Mouse (Mus musculus): ENCODE measurements around the gene Olfr1163. TPM values are rescaled to one million over a fixed set of nuclear protein-coding genes. Genes with fewer than 3 reads are reported as not detected.
"Not testable (repeated sequence)": the region's sequence is repeated elsewhere in the genome, so short reads cannot be mapped to it uniquely, and the experiment has no call there.

The Olfr1163 gene
- polyA plus RNA-seq (2012; fragmentation: generic; extraction: Trizol), result not detected

GRCm38 (mm10) chr2:88071730-88072129, at the start of gene Olfr1163:
Gene Olfr1163 (minus strand): TSS chr2:88071830.
- TF ChIP-seq TCF12 (IDR thresholded peaks at IDR 0.05; ENCODE audit: insufficient read depth, poor library complexity, severe bottlenecking) (no peak), CEBPB (IDR thresholded peaks at IDR 0.05; ENCODE audit: insufficient read depth, poor library complexity, severe bottlenecking) (no peak), E2F4 (IDR thresholded peaks at IDR 0.05; ENCODE audit: insufficient read depth) (no peak), MYOD1 (IDR thresholded peaks at IDR 0.05; ENCODE audit: control insufficient read depth in 1 of 3, insufficient read length in 2 of 3, low read depth in 2 of 3) (no peak)

GRCm38 (mm10) chr2:88093866-88094265, 22.2 kb upstream of the Olfr1163 start, which contains the start of gene Olfr1164:
Gene Olfr1164 (minus strand): TSS chr2:88093966.
- H3K36me3 ChIP-seq (ENCODE audit: control insufficient read depth, insufficient read depth), result no peaks in the 10 kb centered on the region
- H3K4me3 ChIP-seq, result no peak within 1 kb of the TSS
- no peak for TF ChIP-seq E2F4 (IDR thresholded peaks at IDR 0.05; ENCODE audit: insufficient read depth)
- no peak for TF ChIP-seq SRF (IDR thresholded peaks at IDR 0.05; ENCODE audit: control insufficient read depth, insufficient read length, low read depth)
- no peak for TF ChIP-seq POLR2A (IDR thresholded peaks at IDR 0.05; ENCODE audit: insufficient read length, low read depth)
- no peak for TF ChIP-seq MAX (IDR thresholded peaks at IDR 0.05; ENCODE audit: low read depth)
- no peak for TF ChIP-seq MYOG (IDR thresholded peaks at IDR 0.05; ENCODE audit: control insufficient read depth in 1 of 3, insufficient read depth in 1 of 3, insufficient read length in 2 of 3, low read depth in 2 of 3)
- no peak for TF ChIP-seq POLR2AphosphoS2 (IDR thresholded peaks at IDR 0.05; ENCODE audit: insufficient read length, low read depth)
- no peak for TF ChIP-seq REST (IDR thresholded peaks at IDR 0.05; ENCODE audit: insufficient read depth, insufficient read length)
- no peak for TF ChIP-seq TCF12 (IDR thresholded peaks at IDR 0.05; ENCODE audit: insufficient read depth, poor library complexity, severe bottlenecking)
- no peak for TF ChIP-seq MYOD1 (IDR thresholded peaks at IDR 0.05; ENCODE audit: control insufficient read depth in 1 of 3, insufficient read length in 2 of 3, low read depth in 2 of 3)
- no peak for TF ChIP-seq CEBPB (IDR thresholded peaks at IDR 0.05; ENCODE audit: insufficient read depth, poor library complexity, severe bottlenecking)
- no peak for TF ChIP-seq TCF3 (IDR thresholded peaks at IDR 0.05; ENCODE audit: insufficient read length, low read depth)
- TF ChIP-seq USF1 (IDR thresholded peaks at IDR 0.05; ENCODE audit: low read depth), result no peak
- no peaks in the 10 kb centered on the region for H3K27me3 ChIP-seq (ENCODE audit: control insufficient read depth, insufficient read depth, insufficient read length)
- no peak within 1 kb of the TSS for H3ac ChIP-seq (ENCODE audit: control insufficient read depth, insufficient read length)
- no peak within 1 kb of the TSS for H3K4me2 ChIP-seq (ENCODE audit: low read depth)
- H3K79me2 ChIP-seq (ENCODE audit: control insufficient read depth, insufficient read depth), result no peaks in the 10 kb centered on the region

More at GRCm38 (mm10) chr2:88071730-88072129, at the start of gene Olfr1163:
- H3ac ChIP-seq (ENCODE audit: control insufficient read depth, insufficient read length), result no peak within 1 kb of the TSS
- H3K4me3 ChIP-seq, result no peak within 1 kb of the TSS
- no peak within 1 kb of the TSS for H3K4me2 ChIP-seq (ENCODE audit: low read depth)
- no peaks in the 10 kb centered on the region for H3K79me2 ChIP-seq (ENCODE audit: control insufficient read depth, insufficient read depth)
- no peaks in the 10 kb centered on the region for H3K36me3 ChIP-seq (ENCODE audit: control insufficient read depth, insufficient read depth)
- no peaks in the 10 kb centered on the region for H3K27me3 ChIP-seq (ENCODE audit: control insufficient read depth, insufficient read depth, insufficient read length)

GRCm38 (mm10) chr2:88063587-88063986, 8.0 kb downstream of the Olfr1163 start:
- no peak overlapping the region for H3K4me3 ChIP-seq
- no peaks in the 10 kb centered on the region for H3K27me3 ChIP-seq (ENCODE audit: control insufficient read depth, insufficient read depth, insufficient read length)
- no peaks in the 10 kb centered on the region for H3K79me2 ChIP-seq (ENCODE audit: control insufficient read depth, insufficient read depth)
- H3K4me2 ChIP-seq (ENCODE audit: low read depth), result no peak overlapping the region
- H3K36me3 ChIP-seq (ENCODE audit: control insufficient read depth, insufficient read depth), result no peaks in the 10 kb centered on the region
- TF ChIP-seq TCF12 (IDR thresholded peaks at IDR 0.05; ENCODE audit: insufficient read depth, poor library complexity, severe bottlenecking) (no peak), TCF3 (IDR thresholded peaks at IDR 0.05; ENCODE audit: insufficient read length, low read depth) (no peak), REST (IDR thresholded peaks at IDR 0.05; ENCODE audit: insufficient read depth, insufficient read length) (no peak), MYOD1 (IDR thresholded peaks at IDR 0.05; ENCODE audit: control insufficient read depth in 1 of 3, insufficient read length in 2 of 3, low read depth in 2 of 3) (no peak), USF1 (IDR thresholded peaks at IDR 0.05; ENCODE audit: low read depth) (no peak), MAX (IDR thresholded peaks at IDR 0.05; ENCODE audit: low read depth) (no peak), E2F4 (IDR thresholded peaks at IDR 0.05; ENCODE audit: insufficient read depth) (no peak), POLR2AphosphoS2 (IDR thresholded peaks at IDR 0.05; ENCODE audit: insufficient read length, low read depth) (no peak), CEBPB (IDR thresholded peaks at IDR 0.05; ENCODE audit: insufficient read depth, poor library complexity, severe bottlenecking) (no peak), MYOG (IDR thresholded peaks at IDR 0.05; ENCODE audit: control insufficient read depth in 1 of 3, insufficient read depth in 1 of 3, insufficient read length in 2 of 3, low read depth in 2 of 3) (no peak), SRF (IDR thresholded peaks at IDR 0.05; ENCODE audit: control insufficient read depth, insufficient read length, low read depth) (no peak)
- H3ac ChIP-seq (ENCODE audit: control insufficient read depth, insufficient read length), result no peak overlapping the region

GRCm38 (mm10) chr2:88051029-88051428, 20.6 kb downstream of the Olfr1163 start, which contains the start of gene Olfr1162:
Gene Olfr1162 (minus strand): TSS chr2:88051129.
- TF ChIP-seq TCF3 (IDR thresholded peaks at IDR 0.05; ENCODE audit: insufficient read length, low read depth) (no peak), POLR2AphosphoS2 (IDR thresholded peaks at IDR 0.05; ENCODE audit: insufficient read length, low read depth) (no peak), MYOD1 (IDR thresholded peaks at IDR 0.05; ENCODE audit: control insufficient read depth in 1 of 3, insufficient read length in 2 of 3, low read depth in 2 of 3) (no peak), USF1 (IDR thresholded peaks at IDR 0.05; ENCODE audit: low read depth) (no peak), E2F4 (IDR thresholded peaks at IDR 0.05; ENCODE audit: insufficient read depth) (no peak), CEBPB (IDR thresholded peaks at IDR 0.05; ENCODE audit: insufficient read depth, poor library complexity, severe bottlenecking) (no peak), POLR2A (IDR thresholded peaks at IDR 0.05; ENCODE audit: insufficient read length, low read depth) (no peak), TCF12 (IDR thresholded peaks at IDR 0.05; ENCODE audit: insufficient read depth, poor library complexity, severe bottlenecking) (no peak), REST (IDR thresholded peaks at IDR 0.05; ENCODE audit: insufficient read depth, insufficient read length) (no peak)
- no peaks in the 10 kb centered on the region for H3K79me2 ChIP-seq (ENCODE audit: control insufficient read depth, insufficient read depth)

GRCm38 (mm10) chr2:88037599-88037998, 34.0 kb downstream of the Olfr1163 start, which contains the start of gene Olfr73:
Gene Olfr73 (minus strand): TSS chr2:88037699.
- Histone ChIP-seq H3K4me3 (no peak within 1 kb of the TSS), H3ac (ENCODE audit: control insufficient read depth, insufficient read length) (no peak within 1 kb of the TSS), H3K27me3 (ENCODE audit: control insufficient read depth, insufficient read depth, insufficient read length) (no peaks in the 10 kb centered on the region), H3K4me2 (ENCODE audit: low read depth) (no peak within 1 kb of the TSS), H3K79me2 (ENCODE audit: control insufficient read depth, insufficient read depth) (no peaks in the 10 kb centered on the region), H3K36me3 (ENCODE audit: control insufficient read depth, insufficient read depth) (no peaks in the 10 kb centered on the region)
- TF ChIP-seq MAX (IDR thresholded peaks at IDR 0.05; ENCODE audit: low read depth) (no peak), REST (IDR thresholded peaks at IDR 0.05; ENCODE audit: insufficient read depth, insufficient read length) (no peak), POLR2AphosphoS2 (IDR thresholded peaks at IDR 0.05; ENCODE audit: insufficient read length, low read depth) (no peak), SRF (IDR thresholded peaks at IDR 0.05; ENCODE audit: control insufficient read depth, insufficient read length, low read depth) (no peak), POLR2A (IDR thresholded peaks at IDR 0.05; ENCODE audit: insufficient read length, low read depth) (no peak), MYOD1 (IDR thresholded peaks at IDR 0.05; ENCODE audit: control insufficient read depth in 1 of 3, insufficient read length in 2 of 3, low read depth in 2 of 3) (no peak), MYOG (IDR thresholded peaks at IDR 0.05; ENCODE audit: control insufficient read depth in 1 of 3, insufficient read depth in 1 of 3, insufficient read length in 2 of 3, low read depth in 2 of 3) (no peak), CEBPB (IDR thresholded peaks at IDR 0.05; ENCODE audit: insufficient read depth, poor library complexity, severe bottlenecking) (no peak), TCF12 (IDR thresholded peaks at IDR 0.05; ENCODE audit: insufficient read depth, poor library complexity, severe bottlenecking) (no peak), USF1 (IDR thresholded peaks at IDR 0.05; ENCODE audit: low read depth) (no peak), E2F4 (IDR thresholded peaks at IDR 0.05; ENCODE audit: insufficient read depth) (no peak), TCF3 (IDR thresholded peaks at IDR 0.05; ENCODE audit: insufficient read length, low read depth) (no peak)

More at GRCm38 (mm10) chr2:88051029-88051428, 20.6 kb downstream of the Olfr1163 start, which contains the start of gene Olfr1162:
- Histone ChIP-seq H3K4me2 (ENCODE audit: low read depth) (no peak within 1 kb of the TSS), H3K4me3 (no peak within 1 kb of the TSS), H3K27me3 (ENCODE audit: control insufficient read depth, insufficient read depth, insufficient read length) (no peaks in the 10 kb centered on the region), H3ac (ENCODE audit: control insufficient read depth, insufficient read length) (no peak within 1 kb of the TSS), H3K36me3 (ENCODE audit: control insufficient read depth, insufficient read depth) (no peaks in the 10 kb centered on the region)

GRCm38 (mm10) chr2:88022474-88022873, 49.2 kb downstream of the Olfr1163 start, which contains the start of gene Olfr1161:
Gene Olfr1161 (plus strand): TSS chr2:88022774.
- not testable (repeated sequence) for H3K79me2 ChIP-seq (ENCODE audit: control insufficient read depth, insufficient read depth); H3ac ChIP-seq (ENCODE audit: control insufficient read depth, insufficient read length); H3K4me3 ChIP-seq; H3K27me3 ChIP-seq (ENCODE audit: control insufficient read depth, insufficient read depth, insufficient read length); H3K4me2 ChIP-seq (ENCODE audit: low read depth); H3K36me3 ChIP-seq (ENCODE audit: control insufficient read depth, insufficient read depth)

All from myocyte (in vitro differentiated cells).